Mouse (Mus musculus) bone marrow, adult 2 months (tissue): ENCODE data around the gene Pla2g4d. TPM values are rescaled to one million over a fixed set of nuclear protein-coding genes. Genes with fewer than 3 reads are reported as not detected.

ENCODE experiments used
- H3K27ac ChIP-seq: fragments of 200-500 bp; 2 replicates; pipeline ENCODE4 v1.5.1; 2012; ENCODE audit warnings: low read depth, mild to moderate bottlenecking, control low read depth, inconsistent platforms, low read length; ENCODE audit not compliant: control insufficient read depth, poor library complexity, insufficient read depth
- H3K4me1 ChIP-seq: fragments of 200-500 bp; 2 replicates; pipeline ENCODE4 v1.6.1; 2011; ENCODE audit warnings: low read length; ENCODE audit not compliant: control insufficient read depth, insufficient read depth
- H3K4me3 ChIP-seq: fragments of 200-500 bp; replicated peaks from 2 replicates; pipeline ENCODE3; 2011; ENCODE audit warnings: mild to moderate bottlenecking, low read depth, low read length, control low read depth; ENCODE audit not compliant: control insufficient read depth
- CTCF ChIP-seq: fragments of 200-500 bp; IDR thresholded peaks from 2 replicates; pipeline ENCODE4 v1.5.1; 2011; ENCODE audit warnings: low read length, control low read depth; ENCODE audit not compliant: control insufficient read depth, insufficient read depth
- POLR2A ChIP-seq: fragments of 200-500 bp; IDR thresholded peaks from 2 replicates; pipeline ENCODE4 v1.6.1; 2011; ENCODE audit warnings: low read depth, mild to moderate bottlenecking, control low read depth, low read length, borderline replicate concordance; ENCODE audit not compliant: control insufficient read depth
- WGBS: fragments of 180-500 bp; shearing (Covaris S2); methylation state at CpG from one replicate; pipeline ENCODE4 v1.1.7; 2018; 5-methylcytosine and 5-hydroxymethylcytosine counted together
- polyA plus RNA-seq: library from polyadenylated mRNA; stranded (reverse); fragments of >200 nt; gene quantifications from 2 replicates; pipeline ENCODE4 v1.2.4, GENCODE M21; 2011; ENCODE audit warnings: low replicate concordance; ENCODE audit not compliant: missing spikeins, insufficient read depth, insufficient read length

Pla2g4d gene
- polyA plus RNA-seq, 1 experiment: not detected

GRCm38 (mm10) chr2:120299866-120300265, 10.9 kb upstream of the Pla2g4d start:
- WGBS: 83% methylated on average over 4 of the region's 4 CpGs
- no peak overlapping the region for H3K4me3 ChIP-seq
- no peaks in the 10 kb centered on the region for H3K4me1 ChIP-seq
- no peak for TF ChIP-seq CTCF
- TF ChIP-seq POLR2A: no peak
- H3K27ac ChIP-seq: no peak overlapping the region

- TF ChIP-seq CTCF: no peak
- TF ChIP-seq POLR2A: no peak
- Histone ChIP-seq H3K27ac (no peak overlapping the region), H3K4me3 (no peak overlapping the region), H3K4me1 (no peaks in the 10 kb centered on the region)
- WGBS: 17% methylated on average over 2 of the region's 2 CpGs
Observed at GRCm38 (mm10) chr2:120296160-120296559, 7.2 kb upstream of the Pla2g4d start.

- WGBS: 72% methylated on average over 8 of the region's 9 CpGs
- Histone ChIP-seq H3K4me1 (no peaks in the 10 kb centered on the region), H3K27ac (no peak overlapping the region), H3K4me3 (no peak overlapping the region)
- TF ChIP-seq CTCF: no peak
- no peak for TF ChIP-seq POLR2A
Observed at GRCm38 (mm10) chr2:120291471-120292078, 2.6 kb upstream of the Pla2g4d start.

- no peak for TF ChIP-seq POLR2A
- no peak for TF ChIP-seq CTCF
- H3K27ac ChIP-seq: no peak overlapping the region
- 74% methylated on average over 3 of the region's 3 CpGs for WGBS
Observed at GRCm38 (mm10) chr2:120288401-120288800, 596 bp downstream of the Pla2g4d start.

GRCm38 (mm10) chr2:120285639-120286038, 3.4 kb downstream of the Pla2g4d start:
- no peak overlapping the region for H3K27ac ChIP-seq
- 39% methylated on average over 4 of the region's 4 CpGs for WGBS
- no peak overlapping the region for H3K4me3 ChIP-seq
- H3K4me1 ChIP-seq: no peaks in the 10 kb centered on the region
- TF ChIP-seq CTCF: no peak
- no peak for TF ChIP-seq POLR2A

More at GRCm38 (mm10) chr2:120288401-120288800, 596 bp downstream of the Pla2g4d start:
- Histone ChIP-seq H3K4me3 (no peak overlapping the region), H3K4me1 (no peaks in the 10 kb centered on the region)

- no peak overlapping the region for H3K4me3 ChIP-seq
- no peak for TF ChIP-seq CTCF
- no peak for TF ChIP-seq POLR2A
- no peaks in the 10 kb centered on the region for H3K4me1 ChIP-seq
- no peak overlapping the region for H3K27ac ChIP-seq
Observed at GRCm38 (mm10) chr2:120284705-120285104, 4.3 kb downstream of the Pla2g4d start.

- Histone ChIP-seq H3K27ac (no peak overlapping the region), H3K4me1 (no peaks in the 10 kb centered on the region), H3K4me3 (no peak overlapping the region)
- WGBS: 82% methylated on average over 5 of the region's 5 CpGs
- TF ChIP-seq POLR2A: no peak
- TF ChIP-seq CTCF: no peak
Observed at GRCm38 (mm10) chr2:120284094-120284493, 4.9 kb downstream of the Pla2g4d start.

- 75% methylated on average over 6 of the region's 6 CpGs for WGBS
- H3K27ac ChIP-seq: no peak overlapping the region
Observed at GRCm38 (mm10) chr2:120283550-120283949, 5.4 kb downstream of the Pla2g4d start.

GRCm38 (mm10) chr2:120281221-120281620, 7.8 kb downstream of the Pla2g4d start:
- 37% methylated on average over 3 of the region's 3 CpGs for WGBS
- TF ChIP-seq CTCF: no peak
- no peak for TF ChIP-seq POLR2A
- Histone ChIP-seq H3K4me3 (no peak overlapping the region), H3K4me1 (peaks cover 2% of the 10 kb centered on the region), H3K27ac (no peak overlapping the region)

More at GRCm38 (mm10) chr2:120283550-120283949, 5.4 kb downstream of the Pla2g4d start:
- TF ChIP-seq CTCF: no peak
- TF ChIP-seq POLR2A: no peak
- H3K4me1 ChIP-seq: no peaks in the 10 kb centered on the region
- H3K4me3 ChIP-seq: no peak overlapping the region
